Mouse (Mus musculus) small intestine, adult 2 months (tissue): ENCODE data around the gene Nup214.

Experiments used
- CTCF ChIP-seq: fragments of 200-500 bp; IDR thresholded peaks from 2 replicates; pipeline ENCODE4 v1.5.1; 2012; ENCODE audit warnings: low read depth, mild to moderate bottlenecking, control low read depth, inconsistent platforms, low read length, moderate library complexity, mixed read lengths; ENCODE audit not compliant: insufficient replicate concordance, insufficient read length; ENCODE audit errors: extremely low read depth
- POLR2A ChIP-seq: fragments of 200-500 bp; IDR thresholded peaks from 2 replicates; pipeline ENCODE4 v1.6.1; 2012; ENCODE audit warnings: low read depth, mild to moderate bottlenecking, control low read depth, inconsistent platforms, low read length, moderate library complexity

- TF ChIP-seq CTCF (no peak), POLR2A (no peak)
Observed at GRCm38 (mm10) chr2:31960986-31961385, 13.2 kb upstream of the Nup214 start.
